Mouse (Mus musculus): ENCODE measurements around the gene Cdk5r2. TPM values are rescaled to one million over a fixed set of nuclear protein-coding genes. Genes with fewer than 3 reads are reported as not detected.

Gene Cdk5r2
- polyA plus RNA-seq, 1 experiment from 2014 or later, result 0.12 TPM

DNA sequence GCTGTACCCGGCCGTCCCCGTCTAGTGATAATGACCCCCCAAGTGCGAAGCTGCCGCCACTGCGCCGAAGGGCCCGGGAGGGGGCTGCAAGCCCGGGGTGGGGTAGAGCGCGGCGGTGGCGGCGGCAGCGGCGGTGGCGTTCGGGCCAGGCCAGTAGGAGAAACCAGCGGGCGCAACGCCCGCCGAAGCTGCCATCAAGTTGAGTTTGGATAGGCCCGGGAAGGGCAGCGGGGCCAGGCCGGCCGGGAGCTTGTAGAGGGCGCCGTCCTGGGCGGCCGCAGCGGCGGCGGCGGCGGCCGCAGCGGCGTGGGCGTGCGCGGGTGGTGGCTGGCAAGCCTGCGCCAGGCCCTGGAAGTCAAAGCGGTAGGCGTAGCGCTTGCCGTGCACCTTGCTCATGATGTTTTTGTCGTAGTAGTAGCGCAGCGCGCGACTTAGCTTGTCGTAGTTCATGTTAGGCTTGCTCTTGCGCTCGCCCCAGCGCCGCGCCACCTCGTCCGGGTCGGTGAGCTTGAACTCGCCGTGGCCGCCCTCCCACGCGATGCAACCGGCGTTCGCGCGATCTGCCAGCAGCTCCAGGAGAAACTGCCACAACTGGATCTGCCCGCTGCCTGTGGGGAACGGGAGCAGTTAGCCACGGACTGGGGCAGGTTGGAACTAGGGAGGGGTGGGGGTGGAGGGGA, 27.5 kb downstream of the Cdk5r2 start:
- WGBS, result under 1% methylated on average over 69 of the region's 74 CpGs
- Histone ChIP-seq H3K4me2 (replicated peaks; ENCODE audit: low read depth) (peak overlapping the region; percentile 55), H3K9me3 (ENCODE audit: control insufficient read depth, low read length) (no peaks in the 10 kb centered on the region), H3K27me3 (ENCODE audit: control insufficient read depth, insufficient read depth, low read length) (peaks cover 17% of the 10 kb centered on the region), H3K9ac (ENCODE audit: low read length) (no peak overlapping the region), H3K4me3 (ENCODE audit: low read depth, low read length) (peak overlapping the region; percentile 35), H3K36me3 (ENCODE audit: control insufficient read depth, insufficient read depth, low read length) (no peaks in the 10 kb centered on the region), H3K4me1 (replicated peaks; ENCODE audit: control insufficient read depth, insufficient read depth) (no peaks in the 10 kb centered on the region), H3K27ac (replicated peaks) (no peak overlapping the region)
- DNase-seq (ENCODE audit: low spot score), result peak; percentile 52
- TF ChIP-seq CTCF (IDR thresholded peaks at IDR 0.05; ENCODE audit: low read depth) (no peak), EP300 (optimal IDR thresholded peaks at IDR 0.05) (no peak)
- no peak for ATAC-seq (ENCODE audit: low FRiP score, low TSS enrichment)

DNA sequence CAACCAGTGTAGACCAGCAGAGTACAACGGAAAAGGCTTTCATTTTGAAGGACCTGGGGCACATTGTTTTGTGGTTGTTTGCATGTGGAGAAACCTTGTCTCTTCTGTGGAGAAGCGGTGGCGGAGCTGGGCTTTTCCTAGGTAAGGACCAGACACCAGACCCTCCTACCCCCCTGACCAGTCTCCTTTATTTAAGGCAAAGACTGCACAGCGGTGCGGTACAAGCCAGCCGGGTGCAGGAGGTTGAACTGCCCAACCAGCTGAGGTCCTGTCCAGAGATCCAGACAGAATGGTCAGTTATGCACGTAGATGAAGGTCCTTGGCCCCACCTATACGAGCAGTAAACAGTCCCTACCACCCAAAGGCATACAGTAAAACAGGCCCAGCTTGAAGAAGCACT, 28.1 kb downstream of the Cdk5r2 start:
- Histone ChIP-seq H3K4me3 (ENCODE audit: low read depth, low read length) (peak overlapping the region; percentile 35; the same call in 1 of the 2 replicates), H3K27ac (replicated peaks) (no peak overlapping the region), H3K4me2 (replicated peaks; ENCODE audit: low read depth) (peak overlapping the region; percentile 55; the same call in 1 of the 2 replicates), H3K9me3 (ENCODE audit: control insufficient read depth, low read length) (no peaks in the 10 kb centered on the region), H3K4me1 (replicated peaks; ENCODE audit: control insufficient read depth, insufficient read depth) (no peaks in the 10 kb centered on the region), H3K27me3 (ENCODE audit: control insufficient read depth, insufficient read depth, low read length) (peaks cover 17% of the 10 kb centered on the region), H3K9ac (ENCODE audit: low read length) (no peak overlapping the region), H3K36me3 (ENCODE audit: control insufficient read depth, insufficient read depth, low read length) (no peaks in the 10 kb centered on the region)
- no peak for TF ChIP-seq EP300 (optimal IDR thresholded peaks at IDR 0.05)
- ATAC-seq (ENCODE audit: low FRiP score, low TSS enrichment) (no peak), DNase-seq (ENCODE audit: low spot score) (no peak)
- WGBS, result 4% methylated on average over 8 of the region's 8 CpGs

DNA sequence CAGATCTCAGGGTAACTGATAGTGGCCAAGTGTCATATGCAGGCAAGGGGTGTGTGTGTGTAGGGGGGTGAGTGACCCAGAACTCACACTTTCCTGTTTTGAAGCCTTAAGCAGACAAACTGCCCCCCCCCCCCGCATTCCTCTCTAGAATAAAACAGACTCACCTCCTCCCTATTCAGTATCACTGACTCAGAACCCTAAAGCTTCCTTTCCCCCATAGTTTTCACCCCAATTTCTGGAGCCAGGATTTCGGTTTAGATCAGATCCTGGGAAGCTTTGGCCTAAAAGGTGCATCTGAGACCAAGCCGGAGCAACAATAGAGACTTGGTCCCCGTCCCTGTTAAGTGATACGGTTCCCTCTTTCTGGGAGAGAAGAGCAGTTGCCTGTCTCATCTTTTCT, 28.7 kb downstream of the Cdk5r2 start:
- H3K4me1 ChIP-seq (replicated peaks; ENCODE audit: control insufficient read depth, insufficient read depth), result no peaks in the 10 kb centered on the region
- DNase-seq (ENCODE audit: low spot score) (no peak), ATAC-seq (ENCODE audit: low FRiP score, low TSS enrichment) (no peak)
- WGBS, result 11% methylated on average over 5 of the region's 5 CpGs
- no peak overlapping the region for H3K4me2 ChIP-seq (replicated peaks; ENCODE audit: low read depth)
- H3K9me3 ChIP-seq (ENCODE audit: control insufficient read depth, low read length), result no peaks in the 10 kb centered on the region
- peaks cover 17% of the 10 kb centered on the region for H3K27me3 ChIP-seq (ENCODE audit: control insufficient read depth, insufficient read depth, low read length)
- H3K4me3 ChIP-seq (ENCODE audit: low read depth, low read length), result no peak overlapping the region
- no peaks in the 10 kb centered on the region for H3K36me3 ChIP-seq (ENCODE audit: control insufficient read depth, insufficient read depth, low read length)
- no peak overlapping the region for H3K27ac ChIP-seq (replicated peaks)
- no peak for TF ChIP-seq CTCF (IDR thresholded peaks at IDR 0.05; ENCODE audit: low read depth)
- TF ChIP-seq EP300 (optimal IDR thresholded peaks at IDR 0.05), result no peak
- H3K9ac ChIP-seq (ENCODE audit: low read length), result no peak overlapping the region

DNA sequence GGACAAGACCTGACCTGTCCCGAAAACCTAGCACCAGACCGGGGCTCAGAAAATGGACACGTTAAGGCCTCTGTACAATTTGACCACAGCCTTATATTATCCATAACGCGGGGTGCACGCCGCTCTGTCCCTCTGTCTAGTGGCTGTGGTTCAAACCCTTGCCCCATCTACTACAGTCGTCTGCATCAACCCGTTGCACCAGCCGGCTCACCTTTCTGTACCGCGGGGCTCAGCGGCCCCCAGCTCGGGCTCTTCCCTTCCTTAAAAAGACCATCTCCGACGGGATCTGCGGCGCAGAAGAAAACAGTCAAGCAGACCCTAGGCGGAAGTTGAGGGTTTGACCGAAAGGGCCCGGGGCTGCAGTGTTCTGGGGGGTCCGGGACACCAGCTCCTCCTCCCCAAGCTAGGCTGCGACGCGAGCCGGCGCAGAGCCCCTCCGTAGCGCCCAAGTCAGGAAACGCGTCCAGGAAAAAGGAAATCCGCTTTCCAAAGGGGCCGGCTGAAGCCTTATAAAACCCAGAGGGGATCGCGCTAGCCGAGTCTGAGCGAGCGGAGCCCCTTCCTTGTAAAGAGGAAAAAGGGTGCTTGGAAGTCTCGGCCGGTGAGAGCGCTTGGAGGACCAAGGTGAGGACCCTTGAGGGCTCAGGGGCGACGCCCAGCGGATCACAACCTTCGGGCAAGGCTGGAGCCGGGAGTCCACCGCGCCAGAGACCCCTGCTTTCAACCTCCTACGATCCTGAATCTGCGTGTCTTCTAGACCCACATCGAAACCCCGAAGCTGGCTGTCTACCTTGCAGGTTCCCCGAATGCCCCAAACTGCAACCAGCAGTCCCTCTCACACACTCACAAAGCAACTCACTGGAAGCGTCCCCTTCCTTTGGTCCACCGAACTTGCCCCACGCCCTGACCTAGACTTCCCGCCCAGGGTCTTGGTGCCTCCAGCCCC, 29.7 kb downstream of the Cdk5r2 start:
- 2% methylated on average over 57 of the region's 57 CpGs for WGBS
- no peak for DNase-seq (ENCODE audit: low spot score)
- H3K4me3 ChIP-seq (ENCODE audit: low read depth, low read length), result peak overlapping the region; percentile 14; the same call in 1 of the 2 replicates
- peaks cover 17% of the 10 kb centered on the region for H3K27me3 ChIP-seq (ENCODE audit: control insufficient read depth, insufficient read depth, low read length)
- no peaks in the 10 kb centered on the region for H3K4me1 ChIP-seq (replicated peaks; ENCODE audit: control insufficient read depth, insufficient read depth)
- H3K27ac ChIP-seq (replicated peaks), result no peak overlapping the region
- peak overlapping the region; percentile 23 for H3K4me2 ChIP-seq (replicated peaks; ENCODE audit: low read depth)
- H3K9me3 ChIP-seq (ENCODE audit: control insufficient read depth, low read length), result no peaks in the 10 kb centered on the region
- ATAC-seq (ENCODE audit: low FRiP score, low TSS enrichment), result no peak
- TF ChIP-seq CTCF (IDR thresholded peaks at IDR 0.05; ENCODE audit: low read depth), result no peak
- no peak for TF ChIP-seq EP300 (optimal IDR thresholded peaks at IDR 0.05)
- no peak overlapping the region for H3K9ac ChIP-seq (ENCODE audit: low read length)
- no peaks in the 10 kb centered on the region for H3K36me3 ChIP-seq (ENCODE audit: control insufficient read depth, insufficient read depth, low read length)

DNA sequence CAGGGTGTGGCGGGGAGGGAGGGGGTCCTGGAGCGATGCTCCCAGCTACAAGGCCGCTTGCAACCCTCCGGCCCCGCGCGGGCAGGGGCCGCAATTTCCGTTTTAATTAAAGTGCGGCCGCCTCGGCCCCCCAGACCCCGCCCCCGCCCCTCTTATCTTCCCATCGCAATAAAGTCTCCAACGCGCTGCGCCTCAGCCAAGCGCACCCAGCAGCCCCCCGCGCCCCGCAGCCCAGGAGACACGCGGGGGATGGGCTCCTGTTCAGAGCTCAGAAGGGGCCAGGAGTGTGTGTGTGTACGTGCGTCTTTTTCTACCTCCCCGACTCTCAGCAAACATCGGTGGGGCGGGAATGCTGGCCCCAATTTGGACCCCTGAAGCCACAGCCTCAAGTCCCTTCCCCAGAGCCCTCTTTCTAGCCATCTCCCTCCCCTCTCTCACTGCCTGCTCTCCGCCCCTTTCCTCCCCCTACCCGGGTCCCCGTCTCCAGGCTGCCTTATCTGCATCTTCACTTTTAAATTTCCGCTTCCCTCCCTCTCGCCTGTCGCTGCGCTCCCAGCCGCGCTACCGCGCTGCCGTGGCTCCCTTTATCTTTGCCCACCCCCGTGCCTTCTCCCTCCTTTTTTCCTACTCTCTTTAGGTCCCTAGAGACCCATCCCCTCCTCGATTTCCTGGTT, 30.8 kb downstream of the Cdk5r2 start, which contains the start of gene Fev:
Fev (minus strand) TSS at position 51 of the 674 bp plus-strand sequence.
- Histone ChIP-seq H3K9me3 (ENCODE audit: control insufficient read depth, low read length) (no peaks in the 10 kb centered on the region), H3K4me2 (replicated peaks; ENCODE audit: low read depth) (peak within 1 kb of the TSS; percentile 23), H3K4me1 (replicated peaks; ENCODE audit: control insufficient read depth, insufficient read depth) (no peaks in the 10 kb centered on the region), H3K9ac (ENCODE audit: low read length) (no peak within 1 kb of the TSS), H3K36me3 (ENCODE audit: control insufficient read depth, insufficient read depth, low read length) (no peaks in the 10 kb centered on the region), H3K4me3 (ENCODE audit: low read depth, low read length) (peak within 1 kb of the TSS; percentile 14; the same call in 1 of the 2 replicates), H3K27me3 (ENCODE audit: control insufficient read depth, insufficient read depth, low read length) (peaks cover 17% of the 10 kb centered on the region), H3K27ac (replicated peaks) (no peak within 1 kb of the TSS)
- no peak for DNase-seq (ENCODE audit: low spot score)
- WGBS, result 0% methylated on average over 32 of the region's 43 CpGs
- TF ChIP-seq EP300 (optimal IDR thresholded peaks at IDR 0.05) (no peak), CTCF (IDR thresholded peaks at IDR 0.05; ENCODE audit: low read depth) (no peak)
- ATAC-seq (ENCODE audit: low FRiP score, low TSS enrichment), result no peak
